46 mouse cellular contexts compared by ENCODE assay signal in genomic region chr12:104345181-104345580, GRCm38 (mm10). TPM values are rescaled to one million over a fixed set of nuclear protein-coding genes. Genes with fewer than 3 reads are reported as not detected.
"Had no signal": no experiment of that assay in that cellular context is flagged by ENCODE, and none has a peak within 500 bp of the region (broad histone marks: within the 10 kb centered on the region; RNA-seq: fewer than 3 reads in every experiment).

No protein-coding gene starts in this region.

- H3K9ac ChIP-seq: limb, embryonic 12.5 days; limb, embryonic 13.5 days; limb, embryonic 15.5 days; liver, embryonic 12.5 days; liver, embryonic 13.5 days; liver, embryonic 14.5 days; liver, embryonic 15.5 days; liver, postnatal 0 days; lung, embryonic 14.5 days; lung, embryonic 15.5 days; midbrain, embryonic 12.5 days; midbrain, embryonic 13.5 days; midbrain, embryonic 15.5 days; neural tube, embryonic 12.5 days; neural tube, embryonic 13.5 days had no signal

- H3K27me3 ChIP-seq: limb, embryonic 12.5 days; limb, embryonic 13.5 days; limb, embryonic 15.5 days; liver, embryonic 12.5 days; liver, embryonic 13.5 days; liver, embryonic 15.5 days; lung, embryonic 15.5 days; midbrain, embryonic 12.5 days; midbrain, embryonic 13.5 days; midbrain, embryonic 15.5 days; neural tube, embryonic 12.5 days; neural tube, embryonic 13.5 days had no signal

- H3K9me3 ChIP-seq: limb, embryonic 10.5 days; limb, embryonic 12.5 days; limb, embryonic 13.5 days; limb, embryonic 15.5 days; liver, embryonic 12.5 days; liver, embryonic 13.5 days; liver, embryonic 15.5 days; lung, embryonic 15.5 days; megakaryocyte, embryonic 14.5 days; midbrain, embryonic 10.5 days; midbrain, embryonic 12.5 days; midbrain, embryonic 13.5 days; midbrain, embryonic 15.5 days; neural tube, embryonic 12.5 days; neural tube, embryonic 13.5 days had no signal

- H3K4me2 ChIP-seq: limb, embryonic 12.5 days; limb, embryonic 13.5 days; limb, embryonic 15.5 days; liver, embryonic 11.5 days; liver, embryonic 12.5 days; liver, embryonic 13.5 days; liver, embryonic 15.5 days; lung, embryonic 14.5 days; lung, embryonic 15.5 days; midbrain, embryonic 11.5 days; midbrain, embryonic 12.5 days; midbrain, embryonic 13.5 days; midbrain, embryonic 15.5 days; neural tube, embryonic 12.5 days; neural tube, embryonic 13.5 days had no signal

- ATAC-seq: liver, embryonic 12.5 days; lung, postnatal 0 days; midbrain, embryonic 13.5 days; midbrain, embryonic 15.5 days; midbrain, embryonic 16.5 days had no signal

- H3K4me1 ChIP-seq: limb, embryonic 10.5 days; limb, embryonic 12.5 days; limb, embryonic 13.5 days; limb, embryonic 15.5 days; liver, embryonic 12.5 days; liver, embryonic 13.5 days; liver, embryonic 15.5 days; lung, embryonic 15.5 days; megakaryocyte, embryonic 14.5 days; midbrain, embryonic 10.5 days; midbrain, embryonic 12.5 days; midbrain, embryonic 13.5 days; midbrain, embryonic 15.5 days; neural tube, embryonic 12.5 days; neural tube, embryonic 13.5 days had no signal

- H3K36me3 ChIP-seq: limb, embryonic 10.5 days; limb, embryonic 12.5 days; limb, embryonic 13.5 days; limb, embryonic 15.5 days; liver, embryonic 12.5 days; liver, embryonic 13.5 days; liver, embryonic 15.5 days; lung, embryonic 15.5 days; midbrain, embryonic 10.5 days; midbrain, embryonic 12.5 days; midbrain, embryonic 13.5 days; midbrain, embryonic 15.5 days; neural tube, embryonic 12.5 days; neural tube, embryonic 13.5 days had no signal

- DNase-seq: left cerebral cortex, postnatal 4 days; liver, embryonic 13.5 days; liver, postnatal 0 days; lung, adult 18-20 months; lung, adult 2 months; lung, embryonic 14.5 days; lung, postnatal 10 days; lung, postnatal 14 days; lung, postnatal 36 days; lung, postnatal 4 days; midbrain, embryonic 14.5 days had no signal

- H3K27ac ChIP-seq: limb, embryonic 10.5 days; limb, embryonic 12.5 days; limb, embryonic 13.5 days; limb, embryonic 15.5 days; liver, embryonic 12.5 days; liver, embryonic 13.5 days; liver, embryonic 14.5 days; liver, embryonic 15.5 days; lung, embryonic 15.5 days; macrophage; midbrain, embryonic 10.5 days; midbrain, embryonic 12.5 days; midbrain, embryonic 13.5 days; midbrain, embryonic 15.5 days; neural tube, embryonic 12.5 days; neural tube, embryonic 13.5 days had no signal

- H3K4me3 ChIP-seq: limb, embryonic 10.5 days; limb, embryonic 12.5 days; limb, embryonic 13.5 days; limb, embryonic 15.5 days; liver, embryonic 12.5 days; liver, embryonic 13.5 days; liver, embryonic 15.5 days; lung, embryonic 15.5 days; megakaryocyte, embryonic 14.5 days; midbrain, embryonic 10.5 days; midbrain, embryonic 12.5 days; midbrain, embryonic 13.5 days; midbrain, embryonic 15.5 days; myocyte; neural tube, embryonic 12.5 days; neural tube, embryonic 13.5 days had no signal

RNA-seq across cellular contexts. Expression of gene Serpina3k, which starts 6.9 kb away (rescaled TPM):
- total RNA-seq: left cerebral cortex, postnatal 10 days; left cerebral cortex, postnatal 14 days; left cerebral cortex, postnatal 25 days; left cerebral cortex, postnatal 36 days; left cerebral cortex, postnatal 4 days; megakaryocyte progenitor cell, adult 5-6 weeks; megakaryocyte, adult 5-6 weeks; megakaryocyte-erythroid progenitor cell, adult 5-6 weeks; midbrain, postnatal 0 days; monocyte, adult 5-6 weeks had no signal
- polyA plus RNA-seq: limb, embryonic 10.5 days; limb, embryonic 11.5 days; limb, embryonic 12.5 days; limb, embryonic 13.5 days; limb, embryonic 14.5 days; limb, embryonic 15.5 days; liver, embryonic 11.5 days; liver, embryonic 12.5 days; liver, embryonic 13.5 days; liver, embryonic 14.5 days; liver, embryonic 15.5 days; liver, embryonic 16.5 days; lung, embryonic 14.5 days; lung, embryonic 15.5 days; lung, embryonic 16.5 days; macrophage; midbrain, embryonic 10.5 days; midbrain, embryonic 11.5 days; midbrain, embryonic 12.5 days; midbrain, embryonic 13.5 days; midbrain, embryonic 14.5 days; midbrain, embryonic 15.5 days; midbrain, embryonic 16.5 days; midbrain, postnatal 0 days; myocyte; neural tube, embryonic 11.5 days; neural tube, embryonic 12.5 days; neural tube, embryonic 13.5 days had no signal

RNA-seq across cellular contexts. Expression of gene Serpina3m, which starts 6.9 kb away (rescaled TPM):
- total RNA-seq: left cerebral cortex, postnatal 10 days; left cerebral cortex, postnatal 14 days; left cerebral cortex, postnatal 36 days; left cerebral cortex, postnatal 4 days; megakaryocyte progenitor cell, adult 5-6 weeks; megakaryocyte, adult 5-6 weeks; megakaryocyte-erythroid progenitor cell, adult 5-6 weeks; midbrain, postnatal 0 days; monocyte, adult 5-6 weeks had no signal
- polyA plus RNA-seq: limb, embryonic 10.5 days; limb, embryonic 11.5 days; limb, embryonic 12.5 days; limb, embryonic 13.5 days; limb, embryonic 14.5 days; limb, embryonic 15.5 days; liver, embryonic 11.5 days; liver, embryonic 12.5 days; liver, embryonic 13.5 days; liver, embryonic 15.5 days; lung, embryonic 14.5 days; lung, embryonic 15.5 days; lung, embryonic 16.5 days; lung, postnatal 0 days; macrophage; midbrain, embryonic 10.5 days; midbrain, embryonic 11.5 days; midbrain, embryonic 12.5 days; midbrain, embryonic 13.5 days; midbrain, embryonic 14.5 days; midbrain, embryonic 15.5 days; midbrain, embryonic 16.5 days; midbrain, postnatal 0 days; myocyte; neural tube, embryonic 11.5 days; neural tube, embryonic 12.5 days; neural tube, embryonic 13.5 days had no signal

RNA-seq across cellular contexts. Expression of gene Serpina3j, which starts 30.8 kb away (rescaled TPM):
- total RNA-seq: left cerebral cortex, postnatal 10 days; left cerebral cortex, postnatal 14 days; left cerebral cortex, postnatal 25 days; left cerebral cortex, postnatal 36 days; left cerebral cortex, postnatal 4 days; megakaryocyte progenitor cell, adult 5-6 weeks; megakaryocyte, adult 5-6 weeks; megakaryocyte-erythroid progenitor cell, adult 5-6 weeks; midbrain, postnatal 0 days; monocyte, adult 5-6 weeks had no signal
- polyA plus RNA-seq: limb, embryonic 10.5 days; limb, embryonic 11.5 days; limb, embryonic 12.5 days; limb, embryonic 13.5 days; liver, embryonic 11.5 days; liver, embryonic 12.5 days; liver, embryonic 13.5 days; liver, embryonic 14.5 days; liver, embryonic 15.5 days; liver, embryonic 16.5 days; liver, postnatal 0 days; lung, adult 2 months; lung, embryonic 14.5 days; lung, embryonic 16.5 days; lung, postnatal 0 days; macrophage; midbrain, embryonic 10.5 days; midbrain, embryonic 11.5 days; midbrain, embryonic 12.5 days; midbrain, embryonic 13.5 days; midbrain, embryonic 14.5 days; midbrain, embryonic 15.5 days; midbrain, embryonic 16.5 days; midbrain, postnatal 0 days; myocyte; neural tube, embryonic 11.5 days; neural tube, embryonic 12.5 days; neural tube, embryonic 13.5 days had no signal
